Mouse (Mus musculus): ENCODE measurements at regions not wholly inside any gene's neighbourhood (a gene's known extent, or its start where the extent isn't known, plus 50 kb on each side); places are given as distances from the start of the nearest gene placed in this dataset.

GRCm38 (mm10) chr14:46529086-46529715 lies 138.7 kb upstream of the Bmp4 start:
- no peak for TF ChIP-seq GATA1 (IDR thresholded peaks at IDR 0.05; ENCODE audit: borderline replicate concordance, low read length)
- no peak for TF ChIP-seq FLI1 (IDR thresholded peaks at IDR 0.05; ENCODE audit: low read length)
